Mouse (Mus musculus) liver (tissue): ENCODE results near the gene Ypel5.

Experiments used
- DNase-seq: peaks from one replicate; pipeline ENCODE4 v3.0.0-alpha.2; 2020; ENCODE audit warnings: mixed read lengths

The Ypel5 gene

GRCm38 (mm10) chr17:72836158-72837115 lies at the start of gene Ypel5:
Gene Ypel5 (plus strand): TSS chr17:72836453.
- peak; percentile 99 for DNase-seq

- DNase-seq, result no peak
Measured at GRCm38 (mm10) chr17:72787886-72788436, 48.3 kb upstream of the Ypel5 start.

GRCm38 (mm10) chr17:72793278-72793677 lies 43.0 kb upstream of the Ypel5 start:
- DNase-seq, result no peak

- DNase-seq, result no peak
Measured at GRCm38 (mm10) chr17:72794660-72795059, 41.6 kb upstream of the Ypel5 start.

GRCm38 (mm10) chr17:72795392-72796047 lies 40.7 kb upstream of the Ypel5 start:
- DNase-seq, result no peak

GRCm38 (mm10) chr17:72796506-72796905 lies 39.7 kb upstream of the Ypel5 start:
- no peak for DNase-seq

GRCm38 (mm10) chr17:72797867-72798266 lies 38.4 kb upstream of the Ypel5 start:
- no peak for DNase-seq

- DNase-seq, result no peak
Measured at GRCm38 (mm10) chr17:72809942-72810654, 26.2 kb upstream of the Ypel5 start.

GRCm38 (mm10) chr17:72813419-72814315 lies 22.6 kb upstream of the Ypel5 start:
- peak; percentile 26 for DNase-seq

- no peak for DNase-seq
Measured at GRCm38 (mm10) chr17:72817574-72817973, 18.7 kb upstream of the Ypel5 start.

GRCm38 (mm10) chr17:72819714-72820113 lies 16.5 kb upstream of the Ypel5 start:
- DNase-seq, result no peak

GRCm38 (mm10) chr17:72820425-72820824 lies 15.8 kb upstream of the Ypel5 start:
- no peak for DNase-seq

- DNase-seq, result no peak
Measured at GRCm38 (mm10) chr17:72821923-72822322, 14.3 kb upstream of the Ypel5 start.

- no peak for DNase-seq
Measured at GRCm38 (mm10) chr17:72826916-72827534, 9.2 kb upstream of the Ypel5 start.

- no peak for DNase-seq
Measured at GRCm38 (mm10) chr17:72828027-72828678, 8.1 kb upstream of the Ypel5 start.

- DNase-seq, result no peak
Measured at GRCm38 (mm10) chr17:72828687-72829086, 7.6 kb upstream of the Ypel5 start.

- peak; percentile 94 for DNase-seq
Measured at GRCm38 (mm10) chr17:72837140-72837712, 973 bp downstream of the Ypel5 start.

GRCm38 (mm10) chr17:72837824-72838474 lies 1.7 kb downstream of the Ypel5 start:
- no peak for DNase-seq

- DNase-seq, result no peak
Measured at GRCm38 (mm10) chr17:72839000-72839399, 2.7 kb downstream of the Ypel5 start.

- no peak for DNase-seq
Measured at GRCm38 (mm10) chr17:72844393-72844792, 8.1 kb downstream of the Ypel5 start.
